Mouse (Mus musculus) MEL (cell line): Measurements from ENCODE around the gene Polr3h. TPM values are rescaled to one million over a fixed set of nuclear protein-coding genes. Genes with fewer than 3 reads are reported as not detected.

Source experiments
- DNase-seq: peaks from one replicate; pipeline ENCODE4 v3.0.0; 2011; ENCODE audit warnings: low read depth, low spot score
- H3K27ac ChIP-seq: 2 replicates; pipeline ENCODE4 v1.5.1; 2012; ENCODE audit warnings: low read depth, mild to moderate bottlenecking, control low read depth, low read length, moderate library complexity; ENCODE audit not compliant: control insufficient read depth
- H3K27me3 ChIP-seq, 2 experiments: fragments of 150-350 bp in 1 of 2; sonication (generic) in 1 of 2; 2 replicates each; pipeline ENCODE4 v1.6.1; 2012; ENCODE audit warnings: low read length in 2 of 2, mild to moderate bottlenecking in 2 of 2, improper control_type of control experiment in 1 of 2, moderate library complexity in 1 of 2; ENCODE audit not compliant: insufficient read depth in 2 of 2, control insufficient read depth in 1 of 2
- H3K36me3 ChIP-seq, 2 experiments: 2 replicates each; pipeline ENCODE4 v1.6.1; 2012 to 2014; ENCODE audit warnings: low read length in 2 of 2, improper control_type of control experiment in 1 of 2, inconsistent platforms in 1 of 2, mild to moderate bottlenecking in 1 of 2; ENCODE audit not compliant: insufficient read depth in 2 of 2, control insufficient read depth in 1 of 2
- H3K4me1 ChIP-seq, 2 experiments: fragments of 150-350 bp in 1 of 2; sonication (generic) in 1 of 2; 2 replicates each; pipeline ENCODE4 v1.6.1; 2012; ENCODE audit warnings: low read length in 2 of 2, improper control_type of control experiment in 1 of 2, mild to moderate bottlenecking in 1 of 2; ENCODE audit not compliant: insufficient read depth in 2 of 2, control insufficient read depth in 1 of 2
- H3K4me3 ChIP-seq, 2 experiments: fragments of 150-350 bp in 1 of 2; sonication (generic) in 1 of 2; 2 replicates each; pipeline ENCODE4 v1.5.1; 2012; ENCODE audit warnings: low read depth in 2 of 2, low read length in 2 of 2, mild to moderate bottlenecking in 2 of 2, moderate library complexity in 2 of 2, control low read depth in 1 of 2, improper control_type of control experiment in 1 of 2; ENCODE audit not compliant: control insufficient read depth in 1 of 2, insufficient read depth in 1 of 2
- H3K79me2 ChIP-seq: 2 replicates; pipeline ENCODE4 v1.6.1; 2012; ENCODE audit warnings: mild to moderate bottlenecking, low read length, moderate library complexity; ENCODE audit not compliant: control insufficient read depth, poor library complexity, insufficient read depth
- H3K9ac ChIP-seq: 2 replicates; pipeline ENCODE4 v1.6.1; 2012; ENCODE audit warnings: low read depth, mild to moderate bottlenecking, control low read depth, low read length, moderate library complexity; ENCODE audit not compliant: control insufficient read depth, poor library complexity, severe bottlenecking
- H3K9me3 ChIP-seq: fragments of 150-350 bp; sonication (generic); replicated peaks from 2 replicates; pipeline ENCODE4 v1.6.1; 2012; ENCODE audit warnings: mild to moderate bottlenecking, low read length, improper control_type of control experiment, moderate library complexity; ENCODE audit not compliant: insufficient read depth
- BHLHE40 ChIP-seq: IDR thresholded peaks from 2 replicates; pipeline ENCODE4 v1.6.1; 2012; ENCODE audit warnings: low read depth, mild to moderate bottlenecking, inconsistent platforms, low read length, improper control_type of control experiment, borderline replicate concordance
- CHD1 ChIP-seq: IDR thresholded peaks from 2 replicates; pipeline ENCODE4 v1.6.1; 2012; ENCODE audit warnings: low read depth, mild to moderate bottlenecking, inconsistent platforms, low read length, improper control_type of control experiment
- CHD2 ChIP-seq: IDR thresholded peaks from 2 replicates; pipeline ENCODE4 v1.6.1; 2011; ENCODE audit warnings: low read length, improper control_type of control experiment
- CTCF ChIP-seq, 3 experiments: IDR thresholded peaks in 2 of 3; conservative IDR thresholded peaks in 1 of 3; 2 replicates each; pipeline ENCODE4 v1.5.1; 2011 to 2012; ENCODE audit warnings: low read length in 3 of 3, low read depth in 2 of 3, mild to moderate bottlenecking in 2 of 3, improper control_type of control experiment in 1 of 3, inconsistent platforms in 1 of 3, mixed read lengths in 1 of 3, moderate library complexity in 1 of 3; ENCODE audit not compliant: control insufficient read depth in 1 of 3, insufficient read depth in 1 of 3, poor library complexity in 1 of 3, severe bottlenecking in 1 of 3
- EP300 ChIP-seq, 2 experiments: IDR thresholded peaks; 2 replicates each; pipeline ENCODE4 v1.6.1; 2011; ENCODE audit warnings: improper control_type of control experiment in 2 of 2, low read length in 2 of 2, low read depth in 1 of 2, mild to moderate bottlenecking in 1 of 2
- GABPA ChIP-seq: IDR thresholded peaks from 2 replicates; pipeline ENCODE4 v1.6.1; 2012; ENCODE audit warnings: low read depth, mild to moderate bottlenecking, inconsistent platforms, low read length, improper control_type of control experiment, moderate library complexity
- GATA1 ChIP-seq: IDR thresholded peaks from 2 replicates; pipeline ENCODE4 v1.6.1; 2011; ENCODE audit warnings: low read depth, low read length, improper control_type of control experiment
- HCFC1 ChIP-seq: IDR thresholded peaks from 2 replicates; pipeline ENCODE4 v1.6.1; 2012; ENCODE audit warnings: low read depth, mild to moderate bottlenecking, inconsistent platforms, low read length, improper control_type of control experiment, moderate library complexity
- MAFK ChIP-seq: IDR thresholded peaks from 2 replicates; pipeline ENCODE4 v1.6.1; 2011; ENCODE audit warnings: low read depth, mild to moderate bottlenecking, low read length, improper control_type of control experiment, borderline replicate concordance
- MXI1 ChIP-seq: IDR thresholded peaks from 2 replicates; pipeline ENCODE4 v1.6.1; 2011; ENCODE audit warnings: mild to moderate bottlenecking, low read depth, low read length, improper control_type of control experiment
- MYB ChIP-seq: IDR thresholded peaks from 2 replicates; pipeline ENCODE4 v1.6.1; 2011; ENCODE audit warnings: mild to moderate bottlenecking, low read depth, low read length, improper control_type of control experiment
- MYC ChIP-seq: IDR thresholded peaks from 2 replicates; pipeline ENCODE4 v1.6.1; 2011; ENCODE audit warnings: low read depth, mild to moderate bottlenecking, low read length, improper control_type of control experiment, moderate library complexity
- NELFE ChIP-seq: IDR thresholded peaks from 2 replicates; pipeline ENCODE4 v1.6.1; 2011; ENCODE audit warnings: low read depth, low read length, improper control_type of control experiment
- POLR2AphosphoS2 ChIP-seq: IDR thresholded peaks from 2 replicates; pipeline ENCODE4 v1.6.1; 2011; ENCODE audit warnings: low read length, improper control_type of control experiment
- RCOR1 ChIP-seq: IDR thresholded peaks from 2 replicates; pipeline ENCODE4 v1.6.1; 2012; ENCODE audit warnings: low read depth, mild to moderate bottlenecking, inconsistent platforms, low read length, improper control_type of control experiment
- SIN3A ChIP-seq: IDR thresholded peaks from 2 replicates; pipeline ENCODE4 v1.6.1; 2012; ENCODE audit warnings: low read length, improper control_type of control experiment, inconsistent platforms
- TAL1 ChIP-seq: IDR thresholded peaks from 2 replicates; pipeline ENCODE4 v1.6.1; 2012; ENCODE audit warnings: mild to moderate bottlenecking, inconsistent platforms, low read length, moderate library complexity, mixed read lengths
- ZC3H11A ChIP-seq: IDR thresholded peaks from 2 replicates; pipeline ENCODE4 v1.6.1; 2012; ENCODE audit warnings: low read depth, mild to moderate bottlenecking, inconsistent platforms, low read length, improper control_type of control experiment
- ZMIZ1 ChIP-seq: IDR thresholded peaks from 2 replicates; pipeline ENCODE4 v1.6.1; 2012; ENCODE audit warnings: low read depth, mild to moderate bottlenecking, inconsistent platforms, low read length, improper control_type of control experiment, moderate library complexity
- polyA plus RNA-seq, 2 experiments: library from polyadenylated mRNA; stranded (reverse) in 1 of 2; unstranded in 1 of 2; fragments of >175 nt in 1 of 2; fragments of >200 nt in 1 of 2; gene quantifications; 2 replicates each; pipeline versions ENCODE4 v1.2.1 to v1.2.4; 2012; ENCODE audit warnings: low replicate concordance in 2 of 2, low read depth in 1 of 2; ENCODE audit not compliant: insufficient read length in 2 of 2, insufficient read depth in 1 of 2, missing spikeins in 1 of 2
- total RNA-seq: library from RNA; depleted of rRNA; stranded (reverse); fragments of 300-350 nt; gene quantifications from 2 replicates; pipeline ENCODE4 v1.2.3, GENCODE M21; 2012

Gene Polr3h
- total and polyA plus RNA-seq, 3 experiments: 109 to 304 TPM; not detected in 1

- TF ChIP-seq BHLHE40 (no peak), TAL1 (no peak), CTCF (IDR thresholded peaks at IDR 0.05 in 2 of 3, conservative IDR thresholded peaks at IDR 0.05 in 1 of 3; ENCODE audit: control insufficient read depth in 1 of 3, insufficient read depth in 1 of 3, low read depth in 2 of 3, low read length in 3 of 3, poor library complexity in 1 of 3, severe bottlenecking in 1 of 3) (no peak), MXI1 (no peak), POLR2AphosphoS2 (no peak), MAFK (no peak), HCFC1 (no peak), ZC3H11A (no peak), NELFE (no peak), MYC (no peak), GATA1 (no peak), CHD1 (no peak), EP300 (IDR thresholded peaks at IDR 0.05; ENCODE audit: low read depth in 1 of 2, low read length in 2 of 2) (no peak), CHD2 (no peak), MYB (no peak), ZMIZ1 (no peak), RCOR1 (no peak)
- no peaks in the 10 kb centered on the region for H3K27me3 ChIP-seq
- H3K36me3 ChIP-seq: peaks cover 17 to 22% of the 10 kb centered on the region in 2 experiments
- DNase-seq: no peak
- H3K4me1 ChIP-seq: peaks cover 11 to 16% of the 10 kb centered on the region in 2 experiments; a peak in 3 of 4 replicates
- no peaks in the 10 kb centered on the region for H3K79me2 ChIP-seq
- H3K9me3 ChIP-seq: no peaks in the 10 kb centered on the region
- H3K27ac ChIP-seq: no peak overlapping the region
- no peak overlapping the region for H3K9ac ChIP-seq
- H3K4me3 ChIP-seq: no peak overlapping the region
Measured at GRCm38 (mm10) chr15:81894002-81894401, 32.0 kb downstream of the Polr3h start.

GRCm38 (mm10) chr15:81891822-81892580, 34.0 kb downstream of the Polr3h start:
- H3K27me3 ChIP-seq: no peaks in the 10 kb centered on the region
- no peak overlapping the region for H3K4me3 ChIP-seq
- H3K9me3 ChIP-seq: no peaks in the 10 kb centered on the region
- peaks cover 11 to 16% of the 10 kb centered on the region in 2 experiments; a peak in 3 of 4 replicates for H3K4me1 ChIP-seq
- H3K36me3 ChIP-seq: peaks cover 17 to 22% of the 10 kb centered on the region in 2 experiments
- peak; percentile 71 for DNase-seq
- H3K27ac ChIP-seq: peak overlapping the region; percentile 11; the same call in 1 of the 2 replicates
- peak; percentile 88 for TF ChIP-seq MAFK
- TF ChIP-seq GABPA: peak; percentile 99
- TF ChIP-seq SIN3A: no peak
- TF ChIP-seq, all 39 proteins: peak for 2
- no peak overlapping the region for H3K9ac ChIP-seq
- H3K79me2 ChIP-seq: peaks cover 3% of the 10 kb centered on the region
